Mouse (Mus musculus) hindbrain, embryonic 10.5 days (tissue): ENCODE results near the gene Uhrf2. TPM values are rescaled to one million over a fixed set of nuclear protein-coding genes. Genes with fewer than 3 reads are reported as not detected.

Experiments
- DNase-seq: peaks from one replicate; pipeline ENCODE4 v3.0.0-alpha.2; 2017; ENCODE audit warnings: low spot score
- H3K27ac ChIP-seq: fragments of 300-500 bp; sonication (generic); 2 replicates; pipeline ENCODE4 v1.5.1; 2016; ENCODE audit warnings: mild to moderate bottlenecking, moderate library complexity
- H3K27me3 ChIP-seq: fragments of 300-500 bp; sonication (generic); 2 replicates; pipeline ENCODE4 v1.6.1; 2016; ENCODE audit warnings: mild to moderate bottlenecking; ENCODE audit not compliant: poor library complexity, insufficient read depth, severe bottlenecking
- H3K36me3 ChIP-seq: fragments of 300-500 bp; sonication (generic); 2 replicates; pipeline ENCODE4 v1.6.1; 2016; ENCODE audit warnings: mild to moderate bottlenecking, moderate library complexity
- H3K4me1 ChIP-seq: fragments of 300-500 bp; sonication (generic); replicated peaks from 2 replicates; pipeline ENCODE4 v1.6.1; 2016; ENCODE audit warnings: mild to moderate bottlenecking
- H3K4me3 ChIP-seq: fragments of 300-500 bp; sonication (generic); 2 replicates; pipeline ENCODE4 v1.5.1; 2016; ENCODE audit warnings: mild to moderate bottlenecking, moderate library complexity
- H3K9me3 ChIP-seq: fragments of 300-500 bp; sonication (generic); 2 replicates; pipeline ENCODE4 v1.6.1; 2016; ENCODE audit warnings: mild to moderate bottlenecking, moderate library complexity
- WGBS: fragments of 180-500 bp; shearing (Covaris S2); methylation state at CpG from one replicate; pipeline ENCODE4 v1.1.7; 2016; 5-methylcytosine and 5-hydroxymethylcytosine counted together
- polyA plus RNA-seq: library from polyadenylated mRNA; unstranded; fragments of >200 nt; fragmentation: Nextera tagmentation; extraction: Ambion mirVana; gene quantifications from 2 replicates; pipeline ENCODE4 v1.2.1, GENCODE M21; 2016

The Uhrf2 gene
- polyA plus RNA-seq, 1 experiment from 2014 or later: 66.8 TPM

- no peaks in the 10 kb centered on the region for H3K9me3 ChIP-seq
- peak; percentile 24 for DNase-seq
- peak overlapping the region; percentile 100 for H3K4me3 ChIP-seq
- peak overlapping the region; percentile 100 for H3K27ac ChIP-seq
- H3K27me3 ChIP-seq: no peaks in the 10 kb centered on the region
- H3K4me1 ChIP-seq: peaks cover 44% of the 10 kb centered on the region
- WGBS: 22% methylated on average over 11 of the region's 11 CpGs
- H3K36me3 ChIP-seq: 0 out of 2 replicates have a peak, but pooled peaks cover 6% of the 10 kb centered on the region
Observed at GRCm38 (mm10) chr19:30029002-30029710, 1.2 kb upstream of the Uhrf2 start.

GRCm38 (mm10) chr19:30030636-30031467 is 539 bp downstream of the Uhrf2 start:
- DNase-seq: peak; percentile 56
- WGBS: under 1% methylated on average over 91 of the region's 92 CpGs
- Histone ChIP-seq H3K4me1 (peaks cover 56% of the 10 kb centered on the region), H3K36me3 (0 out of 2 replicates have a peak, but pooled peaks cover 6% of the 10 kb centered on the region), H3K4me3 (peak overlapping the region; percentile 100), H3K9me3 (no peaks in the 10 kb centered on the region), H3K27ac (peak overlapping the region; percentile 100), H3K27me3 (no peaks in the 10 kb centered on the region)

GRCm38 (mm10) chr19:30031468-30031931 is 1.2 kb downstream of the Uhrf2 start:
- Histone ChIP-seq H3K9me3 (no peaks in the 10 kb centered on the region), H3K4me3 (peak overlapping the region; percentile 100), H3K36me3 (0 out of 2 replicates have a peak, but pooled peaks cover 6% of the 10 kb centered on the region), H3K27me3 (no peaks in the 10 kb centered on the region), H3K4me1 (peaks cover 60% of the 10 kb centered on the region), H3K27ac (peak overlapping the region; percentile 100)
- DNase-seq: no peak
- 6% methylated on average over 7 of the region's 7 CpGs for WGBS

- no peak for DNase-seq
- Histone ChIP-seq H3K4me3 (peak overlapping the region; percentile 100), H3K27ac (peak overlapping the region; percentile 100; the same call in 1 of the 2 replicates), H3K9me3 (no peaks in the 10 kb centered on the region), H3K27me3 (no peaks in the 10 kb centered on the region), H3K36me3 (0 out of 2 replicates have a peak, but pooled peaks cover 6% of the 10 kb centered on the region), H3K4me1 (peaks cover 65% of the 10 kb centered on the region)
- 63% methylated on average over 3 of the region's 3 CpGs for WGBS
Observed at GRCm38 (mm10) chr19:30032206-30032605, 1.9 kb downstream of the Uhrf2 start.

GRCm38 (mm10) chr19:30035361-30035760 is 5.0 kb downstream of the Uhrf2 start:
- 69% methylated on average over 3 of the region's 3 CpGs for WGBS
- no peaks in the 10 kb centered on the region for H3K9me3 ChIP-seq
- H3K27ac ChIP-seq: no peak overlapping the region
- H3K4me3 ChIP-seq: no peak overlapping the region
- peaks cover 47% of the 10 kb centered on the region for H3K4me1 ChIP-seq
- no peak for DNase-seq
- H3K36me3 ChIP-seq: peaks cover 17% of the 10 kb centered on the region
- H3K27me3 ChIP-seq: no peaks in the 10 kb centered on the region

GRCm38 (mm10) chr19:30043691-30044090 is 13.4 kb downstream of the Uhrf2 start:
- Histone ChIP-seq H3K27ac (no peak overlapping the region), H3K9me3 (peaks cover 8% of the 10 kb centered on the region), H3K4me3 (no peak overlapping the region), H3K4me1 (no peaks in the 10 kb centered on the region), H3K27me3 (no peaks in the 10 kb centered on the region), H3K36me3 (peaks cover 83% of the 10 kb centered on the region)
- DNase-seq: no peak
- WGBS: 92% methylated on average over 2 of the region's 2 CpGs

- H3K27ac ChIP-seq: no peak overlapping the region
- H3K27me3 ChIP-seq: no peaks in the 10 kb centered on the region
- no peak for DNase-seq
- peaks cover 8% of the 10 kb centered on the region for H3K9me3 ChIP-seq
- peaks cover 81% of the 10 kb centered on the region for H3K36me3 ChIP-seq
- H3K4me1 ChIP-seq: no peaks in the 10 kb centered on the region
- 96% methylated on average over 1 of the region's 1 CpGs for WGBS
- H3K4me3 ChIP-seq: no peak overlapping the region
Observed at GRCm38 (mm10) chr19:30044630-30045029, 14.3 kb downstream of the Uhrf2 start.

- DNase-seq: no peak
- 67% methylated on average over 1 of the region's 1 CpGs for WGBS
- H3K36me3 ChIP-seq: peaks cover 85% of the 10 kb centered on the region
- no peak overlapping the region for H3K4me3 ChIP-seq
- H3K27ac ChIP-seq: no peak overlapping the region
- H3K9me3 ChIP-seq: peaks cover 8% of the 10 kb centered on the region
- no peaks in the 10 kb centered on the region for H3K27me3 ChIP-seq
- no peaks in the 10 kb centered on the region for H3K4me1 ChIP-seq
Observed at GRCm38 (mm10) chr19:30045857-30046256, 15.5 kb downstream of the Uhrf2 start.

- no peak for DNase-seq
- H3K36me3 ChIP-seq: peaks cover 68% of the 10 kb centered on the region
Observed at GRCm38 (mm10) chr19:30050584-30050983, 20.3 kb downstream of the Uhrf2 start.

GRCm38 (mm10) chr19:30051479-30051878 is 21.2 kb downstream of the Uhrf2 start:
- DNase-seq: no peak
- no peaks in the 10 kb centered on the region; the same call in 1 of the 2 replicates for H3K9me3 ChIP-seq
- WGBS: 95% methylated on average over 3 of the region's 3 CpGs
- H3K36me3 ChIP-seq: peaks cover 65% of the 10 kb centered on the region
- H3K4me1 ChIP-seq: no peaks in the 10 kb centered on the region
- no peak overlapping the region for H3K27ac ChIP-seq
- H3K4me3 ChIP-seq: no peak overlapping the region
- no peaks in the 10 kb centered on the region for H3K27me3 ChIP-seq

More at GRCm38 (mm10) chr19:30050584-30050983, 20.3 kb downstream of the Uhrf2 start:
- WGBS: 91% methylated on average over 2 of the region's 2 CpGs
- H3K4me1 ChIP-seq: no peaks in the 10 kb centered on the region
- no peaks in the 10 kb centered on the region for H3K27me3 ChIP-seq
- no peak overlapping the region for H3K4me3 ChIP-seq
- H3K27ac ChIP-seq: no peak overlapping the region
- no peaks in the 10 kb centered on the region; the same call in 1 of the 2 replicates for H3K9me3 ChIP-seq

- 90% methylated on average over 2 of the region's 2 CpGs for WGBS
- Histone ChIP-seq H3K9me3 (no peaks in the 10 kb centered on the region), H3K4me1 (no peaks in the 10 kb centered on the region), H3K4me3 (no peak overlapping the region), H3K36me3 (peaks cover 56% of the 10 kb centered on the region), H3K27ac (no peak overlapping the region), H3K27me3 (no peaks in the 10 kb centered on the region)
- no peak for DNase-seq
Observed at GRCm38 (mm10) chr19:30054218-30054617, 23.9 kb downstream of the Uhrf2 start.

- no peaks in the 10 kb centered on the region for H3K27me3 ChIP-seq
- H3K4me3 ChIP-seq: no peak overlapping the region
- peaks cover 44% of the 10 kb centered on the region for H3K36me3 ChIP-seq
- 92% methylated on average over 4 of the region's 4 CpGs for WGBS
- no peaks in the 10 kb centered on the region for H3K4me1 ChIP-seq
- H3K27ac ChIP-seq: no peak overlapping the region
- H3K9me3 ChIP-seq: no peaks in the 10 kb centered on the region
- no peak for DNase-seq
Observed at GRCm38 (mm10) chr19:30065797-30066196, 35.5 kb downstream of the Uhrf2 start.

GRCm38 (mm10) chr19:30090163-30090562 is 59.9 kb downstream of the Uhrf2 start:
- 91% methylated on average over 6 of the region's 6 CpGs for WGBS
- Histone ChIP-seq H3K9me3 (no peaks in the 10 kb centered on the region), H3K27ac (no peak overlapping the region), H3K27me3 (no peaks in the 10 kb centered on the region), H3K36me3 (peaks cover 100% of the 10 kb centered on the region), H3K4me1 (no peaks in the 10 kb centered on the region), H3K4me3 (no peak overlapping the region)
- no peak for DNase-seq
